Mouse (Mus musculus) cerebellum, postnatal 25 days (tissue): ENCODE results near the gene Tmcc1.
"Not testable (repeated sequence)": the region's sequence is repeated elsewhere in the genome, so short reads cannot be mapped to it uniquely, and the experiment has no call there.

Experiments used
- DNase-seq, 2 experiments: peaks; one replicate each; pipeline ENCODE4 v3.0.0; 2021; ENCODE audit warnings: mixed read lengths in 2 of 2

The Tmcc1 gene

GRCm38 (mm10) chr6:116193394-116194393, at the start of gene Tmcc1:
Gene Tmcc1, minus strand, starts transcription at chr6:116193486.
- peak; percentile 100 for DNase-seq

GRCm38 (mm10) chr6:116240371-116240770, 47.1 kb upstream of the Tmcc1 start:
- DNase-seq, result no peak

GRCm38 (mm10) chr6:116238083-116238482, 44.8 kb upstream of the Tmcc1 start:
- no peak for DNase-seq

DNA sequence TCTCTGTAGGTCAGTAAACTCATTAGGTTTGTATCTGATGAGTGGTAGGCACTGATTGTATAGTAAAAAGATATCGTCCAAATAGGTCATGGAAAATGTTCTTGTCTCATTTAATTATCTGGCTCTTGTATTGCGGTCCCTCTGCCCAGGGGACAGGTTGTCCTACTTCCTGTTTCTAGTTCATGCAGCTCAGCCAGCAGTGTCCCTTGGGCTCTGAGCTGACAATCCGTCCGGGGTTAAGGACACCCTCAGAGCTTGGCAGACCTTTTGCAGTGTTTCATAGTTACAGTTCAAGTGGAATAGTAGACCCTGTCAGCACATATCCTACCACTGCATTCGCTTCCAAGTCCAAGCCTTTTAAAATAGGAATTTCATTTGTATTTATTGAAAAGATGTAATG, 42.0 kb upstream of the Tmcc1 start:
- DNase-seq, result peak in 1 of 2 experiments; percentile 20

DNA sequence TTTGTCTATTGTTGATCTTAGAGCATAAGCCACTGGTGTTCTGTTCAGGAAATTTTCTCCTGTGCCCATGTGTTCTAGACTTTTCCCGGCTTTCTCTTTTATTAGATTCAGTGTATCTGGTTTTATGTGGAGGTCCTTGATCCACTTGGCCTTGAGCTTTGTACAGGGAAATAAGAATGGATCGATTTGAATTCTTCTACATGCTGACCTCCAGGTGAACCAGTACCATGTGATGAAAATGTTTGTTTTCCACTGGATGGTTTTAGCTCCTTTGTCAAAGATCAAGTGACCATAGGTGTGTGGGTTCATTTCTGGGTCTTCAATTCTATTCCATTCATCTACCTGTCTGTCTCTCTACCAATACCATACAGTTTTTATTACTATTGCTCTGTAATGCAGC, 41.5 kb upstream of the Tmcc1 start:
- DNase-seq, result not testable (repeated sequence)

DNA sequence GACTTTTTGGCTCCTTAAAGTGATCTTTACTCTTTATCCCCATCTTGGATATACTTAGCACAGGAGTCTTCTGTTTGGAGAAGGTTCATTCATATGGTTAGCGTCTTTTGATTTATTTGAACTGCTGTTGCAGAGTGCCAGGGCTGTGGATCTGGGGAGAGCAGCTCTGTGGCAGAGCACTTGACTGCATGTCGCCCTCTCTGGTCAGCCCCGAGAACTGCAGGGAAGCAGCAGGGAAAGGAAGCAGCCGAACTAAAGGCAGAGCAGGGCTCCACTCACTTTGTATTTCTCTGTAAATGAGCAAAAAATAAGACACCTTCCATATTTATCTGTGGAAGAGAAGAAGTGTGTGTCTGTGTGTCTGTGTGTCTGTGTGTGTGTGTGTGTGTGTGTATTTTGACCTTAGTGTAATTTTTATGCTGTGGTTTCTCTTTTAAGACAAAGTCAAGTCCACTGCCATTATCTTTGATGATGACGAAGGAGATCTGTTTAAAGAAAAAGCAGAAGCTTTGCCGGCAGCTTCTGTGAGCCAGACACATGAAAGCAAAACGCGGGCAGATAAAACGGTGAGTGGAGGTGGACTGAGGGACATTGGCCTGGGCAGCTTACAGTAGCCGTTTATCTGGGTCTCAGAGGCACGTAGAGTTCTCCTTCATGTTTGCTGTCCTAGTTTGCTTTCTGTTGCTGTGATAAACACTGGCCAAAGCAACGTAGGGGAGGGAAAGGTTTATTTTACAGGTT, 35.7 kb upstream of the Tmcc1 start:
- DNase-seq, result peak; percentile 70 to 84

GRCm38 (mm10) chr6:116227767-116228166, 34.5 kb upstream of the Tmcc1 start:
- no peak for DNase-seq

DNA sequence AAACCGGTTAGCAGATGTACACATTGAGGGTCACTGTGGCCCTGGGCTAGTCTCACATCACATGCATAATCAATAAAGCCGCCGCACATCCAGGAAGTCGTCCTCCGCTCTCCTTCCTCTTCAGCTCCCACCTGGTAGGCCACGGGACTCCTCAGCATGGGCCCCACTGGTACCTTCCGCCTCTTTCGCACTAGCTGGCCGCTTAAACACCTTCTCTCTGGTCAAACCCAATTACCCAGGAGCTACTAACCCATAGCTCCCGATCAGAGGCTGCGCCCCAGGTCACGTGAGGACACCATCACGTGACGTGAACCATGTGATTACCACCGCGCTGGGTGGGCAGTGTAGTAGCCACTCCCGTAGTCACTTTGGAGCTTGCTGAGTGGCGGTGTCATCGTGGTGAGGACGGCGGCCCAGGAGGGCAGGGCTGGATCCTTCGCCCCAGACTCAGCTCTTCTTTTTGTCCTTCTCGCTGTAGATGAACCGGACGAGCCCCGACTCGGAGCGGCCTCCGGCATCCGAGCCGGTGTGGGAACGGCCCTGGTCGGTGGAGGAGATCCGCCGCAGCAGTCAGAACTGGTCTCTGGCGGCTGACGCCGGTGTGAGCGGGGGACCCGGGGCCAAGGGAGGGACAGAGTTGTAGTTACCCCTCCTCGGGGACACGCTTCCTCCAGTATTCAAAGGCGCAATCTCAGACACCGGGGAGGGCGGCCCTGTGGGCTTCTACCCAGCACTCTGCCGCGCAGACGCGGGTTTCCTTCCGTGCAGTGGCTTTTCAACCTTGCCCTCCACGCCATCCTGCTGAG, 14.6 kb upstream of the Tmcc1 start, which contains the start of gene Washc2:
Washc2 (plus strand) TSS at position 310 of the 806 bp plus-strand sequence.
- DNase-seq, result peak; percentile 94 to 97

- DNase-seq, result no peak
These were observed 6.4 kb upstream of the Tmcc1 start for GRCm38 (mm10) chr6:116199682-116200081.

GRCm38 (mm10) chr6:116198173-116198572, 4.9 kb upstream of the Tmcc1 start:
- DNase-seq, result peak in 1 of 2 experiments; percentile 21

- no peak for DNase-seq
These were observed 2.5 kb upstream of the Tmcc1 start for GRCm38 (mm10) chr6:116195811-116196210.

GRCm38 (mm10) chr6:116192809-116193311, 426 bp downstream of the Tmcc1 start:
- no peak for DNase-seq

GRCm38 (mm10) chr6:116189417-116189816, 3.9 kb downstream of the Tmcc1 start:
- DNase-seq, result no peak

- DNase-seq, result no peak
These were observed 6.8 kb downstream of the Tmcc1 start for GRCm38 (mm10) chr6:116186485-116186884.

GRCm38 (mm10) chr6:116183509-116183908, 9.8 kb downstream of the Tmcc1 start:
- DNase-seq, result no peak

DNA sequence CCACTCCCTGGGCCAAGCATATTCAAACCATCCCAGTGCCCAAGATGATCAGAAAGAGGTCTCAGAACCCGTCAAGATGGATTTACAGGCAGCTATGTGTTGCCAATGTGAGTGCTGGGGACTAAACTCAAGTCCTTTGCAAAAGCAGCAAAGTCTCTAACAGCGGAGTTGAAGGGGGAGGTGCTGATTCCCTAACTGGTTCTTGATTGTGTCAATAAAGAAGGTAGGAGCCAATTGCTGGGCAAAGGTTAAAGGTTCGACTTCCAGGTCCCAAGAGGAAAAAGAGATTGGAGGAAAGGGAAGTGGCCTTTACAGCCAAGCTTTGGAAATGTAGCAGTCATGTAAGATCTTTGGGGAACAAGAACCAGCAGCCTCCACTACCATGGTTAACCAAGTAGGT, 12.6 kb downstream of the Tmcc1 start:
- DNase-seq, result no peak

GRCm38 (mm10) chr6:116178376-116178775, 14.9 kb downstream of the Tmcc1 start:
- DNase-seq, result no peak

DNA sequence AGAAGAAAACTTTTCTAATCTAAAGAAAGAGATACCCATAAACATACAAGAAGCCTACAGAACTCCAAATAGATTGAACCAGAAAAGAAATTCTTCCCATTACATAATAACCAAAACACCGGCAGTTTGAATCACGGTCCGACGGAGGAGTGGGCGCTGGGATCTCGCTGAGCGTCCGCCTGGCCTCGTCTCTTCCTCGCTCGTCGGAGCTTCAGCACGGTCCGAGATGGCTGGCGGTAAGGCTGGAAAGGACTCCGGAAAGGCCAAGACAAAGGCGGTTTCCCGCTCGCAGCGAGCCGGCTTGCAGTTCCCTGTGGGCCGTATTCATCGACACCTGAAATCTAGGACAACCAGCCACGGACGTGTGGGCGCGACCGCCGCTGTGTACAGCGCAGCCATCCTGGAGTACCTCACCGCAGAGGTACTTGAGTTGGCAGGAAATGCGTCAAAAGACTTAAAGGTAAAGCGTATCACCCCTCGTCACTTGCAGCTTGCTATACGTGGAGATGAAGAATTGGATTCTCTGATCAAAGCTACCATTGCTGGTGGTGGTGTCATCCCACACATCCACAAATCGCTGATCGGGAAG, 19.7 kb downstream of the Tmcc1 start:
- peak; percentile 46 to 61 for DNase-seq

DNA sequence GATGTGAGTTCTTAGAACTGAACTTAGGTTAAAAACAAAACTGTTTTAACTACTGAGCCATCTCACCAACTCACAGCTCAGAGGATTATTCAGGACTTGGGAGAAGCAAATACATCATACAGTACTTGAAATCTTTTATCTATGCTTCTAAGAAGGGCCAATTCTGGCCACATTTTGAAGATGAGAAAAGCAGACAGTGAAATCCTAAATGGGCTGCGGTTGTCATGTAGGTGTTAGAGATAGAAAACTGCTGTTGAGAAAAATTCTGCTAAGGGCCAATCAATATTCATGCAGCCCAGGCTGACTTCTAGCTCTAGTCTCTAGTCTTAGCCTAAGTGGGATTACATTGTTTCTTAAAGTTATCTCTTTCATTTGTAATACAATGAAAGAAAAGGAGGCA, 26.9 kb downstream of the Tmcc1 start:
- no peak for DNase-seq

GRCm38 (mm10) chr6:116154854-116155624, 38.2 kb downstream of the Tmcc1 start:
- no peak for DNase-seq

GRCm38 (mm10) chr6:116147386-116147785, 45.9 kb downstream of the Tmcc1 start:
- no peak for DNase-seq
